Mouse (Mus musculus): ENCODE measurements around the gene Nfib. TPM values are rescaled to one million over a fixed set of nuclear protein-coding genes. Genes with fewer than 3 reads are reported as not detected.

Gene Nfib
- total and polyA plus RNA-seq, 3 experiments = not detected

DNA sequence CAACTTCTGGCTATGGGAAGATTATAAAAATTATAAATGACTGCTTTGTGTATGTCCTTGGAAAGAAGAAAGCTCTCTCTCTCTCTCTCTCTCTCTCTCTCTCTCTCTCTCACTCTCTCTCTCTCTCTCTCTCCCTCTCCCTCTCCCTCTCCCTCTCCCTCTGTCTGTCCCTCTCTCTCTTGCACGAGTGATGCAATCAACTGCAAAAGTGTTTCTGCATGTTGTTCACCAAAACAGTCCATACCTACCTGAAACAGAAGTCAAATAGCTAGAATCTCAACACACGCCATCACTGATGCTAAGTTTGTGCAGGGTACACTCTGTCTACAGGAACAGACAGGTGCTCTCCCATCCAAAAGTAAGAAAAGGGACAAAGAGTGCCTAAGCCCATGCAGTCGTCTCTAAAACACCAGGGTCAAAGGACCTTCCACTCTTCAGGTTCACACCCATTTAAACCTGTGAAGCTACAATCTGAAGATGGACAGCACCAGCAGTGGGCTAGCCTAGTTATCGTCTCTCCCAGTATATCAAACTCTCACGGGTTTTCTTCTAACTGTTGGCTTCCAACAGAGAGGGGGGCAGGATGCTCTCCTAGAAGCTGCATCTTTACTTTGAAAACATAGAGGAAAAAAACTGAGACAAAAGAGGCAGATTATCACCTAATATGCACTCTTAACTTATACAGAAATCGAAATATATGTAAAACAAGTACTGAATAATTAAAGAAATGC lies 380.0 kb downstream of the Nfib start:
- no peak for DNase-seq (ENCODE audit: low read depth, low spot score)

DNA sequence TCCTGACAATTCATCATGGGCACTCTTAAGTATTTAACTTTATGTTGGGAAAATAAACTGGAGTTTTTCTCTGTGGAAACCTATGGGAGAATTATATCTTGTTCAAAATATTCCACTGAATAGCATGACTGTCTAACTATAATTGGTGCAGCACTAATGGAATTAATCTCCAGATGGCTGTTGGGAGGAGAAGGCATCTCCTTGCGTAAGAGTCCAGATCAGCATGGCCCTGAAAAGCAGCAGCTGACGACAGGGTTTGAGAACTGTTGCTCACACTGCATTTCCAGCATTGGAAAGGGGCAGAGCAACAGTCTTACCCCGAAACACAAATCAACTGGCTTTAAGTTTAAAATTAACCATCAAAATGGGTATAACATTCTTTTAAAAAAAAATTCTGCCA lies 380.6 kb downstream of the Nfib start:
- no peak for DNase-seq (ENCODE audit: low read depth, low spot score)
- Histone ChIP-seq H3K4me1 (ENCODE audit: control insufficient read depth in 1 of 2, insufficient read depth in 2 of 2, low read length in 2 of 2) (no peaks in the 10 kb centered on the region), H3K79me2 (ENCODE audit: control insufficient read depth, insufficient read depth, low read length, poor library complexity) (no peaks in the 10 kb centered on the region), H3K4me3 (ENCODE audit: control insufficient read depth in 1 of 2, insufficient read depth in 1 of 2, low read depth in 2 of 2, low read length in 2 of 2) (no peak overlapping the region), H3K9me3 (replicated peaks; ENCODE audit: insufficient read depth, low read length) (no peaks in the 10 kb centered on the region), H3K36me3 (ENCODE audit: control insufficient read depth in 1 of 2, insufficient read depth in 2 of 2, low read length in 2 of 2) (no peaks in the 10 kb centered on the region), H3K9ac (ENCODE audit: control insufficient read depth, low read depth, low read length, poor library complexity, severe bottlenecking) (no peak overlapping the region), H3K27me3 (ENCODE audit: control insufficient read depth in 1 of 2, insufficient read depth in 2 of 2, low read length in 2 of 2) (no peaks in the 10 kb centered on the region), H3K27ac (ENCODE audit: control insufficient read depth, low read depth, low read length) (no peak overlapping the region)
- TF ChIP-seq ZMIZ1 (IDR thresholded peaks at IDR 0.05; ENCODE audit: low read depth, low read length) (no peak), USF1 (IDR thresholded peaks at IDR 0.05; ENCODE audit: low read depth, low read length) (no peak), NRF1 (IDR thresholded peaks at IDR 0.05; ENCODE audit: insufficient read depth, low read depth, low read length, poor library complexity, severe bottlenecking) (no peak), CHD2 (IDR thresholded peaks at IDR 0.05; ENCODE audit: low read length) (no peak), MAZ (IDR thresholded peaks at IDR 0.05; ENCODE audit: low read depth, low read length) (no peak), TCF12 (IDR thresholded peaks at IDR 0.05; ENCODE audit: low read depth, low read length) (no peak), SIN3A (IDR thresholded peaks at IDR 0.05; ENCODE audit: low read length) (no peak), MEF2A (IDR thresholded peaks at IDR 0.05; ENCODE audit: extremely low read depth, insufficient replicate concordance, low read depth, low read length, poor library complexity, severe bottlenecking) (no peak), HCFC1 (IDR thresholded peaks at IDR 0.05; ENCODE audit: low read depth, low read length) (no peak), POLR2A (IDR thresholded peaks at IDR 0.05; ENCODE audit: control insufficient read depth in 1 of 2, insufficient read depth in 1 of 2, low read depth in 1 of 2, low read length in 2 of 2, poor library complexity in 1 of 2) (no peak), ETS1 (IDR thresholded peaks at IDR 0.05; ENCODE audit: low read depth, low read length) (no peak), GATA1 (IDR thresholded peaks at IDR 0.05; ENCODE audit: low read depth, low read length) (no peak), MXI1 (IDR thresholded peaks at IDR 0.05; ENCODE audit: low read depth, low read length) (no peak), ZNF384 (IDR thresholded peaks at IDR 0.05; ENCODE audit: low read depth, low read length) (no peak), EP300 (IDR thresholded peaks at IDR 0.05; ENCODE audit: low read depth in 1 of 2, low read length in 2 of 2) (no peak)

More for the DNA sequence above, 380.0 kb downstream of the Nfib start:
- no peaks in the 10 kb centered on the region for H3K36me3 ChIP-seq (ENCODE audit: control insufficient read depth in 1 of 2, insufficient read depth in 2 of 2, low read length in 2 of 2)
- H3K4me3 ChIP-seq (ENCODE audit: control insufficient read depth in 1 of 2, insufficient read depth in 1 of 2, low read depth in 2 of 2, low read length in 2 of 2) = no peak overlapping the region
- H3K27me3 ChIP-seq (ENCODE audit: control insufficient read depth in 1 of 2, insufficient read depth in 2 of 2, low read length in 2 of 2) = no peaks in the 10 kb centered on the region
- H3K4me1 ChIP-seq (ENCODE audit: control insufficient read depth in 1 of 2, insufficient read depth in 2 of 2, low read length in 2 of 2) = no peaks in the 10 kb centered on the region
- H3K9me3 ChIP-seq (replicated peaks; ENCODE audit: insufficient read depth, low read length) = no peaks in the 10 kb centered on the region
- no peak overlapping the region for H3K9ac ChIP-seq (ENCODE audit: control insufficient read depth, low read depth, low read length, poor library complexity, severe bottlenecking)
- no peak overlapping the region for H3K27ac ChIP-seq (ENCODE audit: control insufficient read depth, low read depth, low read length)
- TF ChIP-seq TCF12 (IDR thresholded peaks at IDR 0.05; ENCODE audit: low read depth, low read length) = no peak
- no peak for TF ChIP-seq ZKSCAN1 (IDR thresholded peaks at IDR 0.05; ENCODE audit: low read depth, low read length)
- TF ChIP-seq MAZ (IDR thresholded peaks at IDR 0.05; ENCODE audit: low read depth, low read length) = no peak
- no peak for TF ChIP-seq GABPA (IDR thresholded peaks at IDR 0.05; ENCODE audit: low read depth, low read length)
- no peak for TF ChIP-seq NELFE (IDR thresholded peaks at IDR 0.05; ENCODE audit: low read depth, low read length)
- TF ChIP-seq HCFC1 (IDR thresholded peaks at IDR 0.05; ENCODE audit: low read depth, low read length) = no peak
- no peak for TF ChIP-seq SIN3A (IDR thresholded peaks at IDR 0.05; ENCODE audit: low read length)
- no peak for TF ChIP-seq MXI1 (IDR thresholded peaks at IDR 0.05; ENCODE audit: low read depth, low read length)
- TF ChIP-seq E2F4 (IDR thresholded peaks at IDR 0.05; ENCODE audit: borderline replicate concordance, low read depth, low read length) = no peak
- no peaks in the 10 kb centered on the region for H3K79me2 ChIP-seq (ENCODE audit: control insufficient read depth, insufficient read depth, low read length, poor library complexity)
